Mouse (Mus musculus) liver, embryonic 14.5 days (tissue): ENCODE measurements around the gene Srsf10.

Experiments
- CTCF ChIP-seq: IDR thresholded peaks from 2 replicates; pipeline ENCODE4 v1.5.1; 2016; ENCODE audit warnings: antibody characterized with exemption, low read depth, control low read depth
- EP300 ChIP-seq: IDR thresholded peaks from 2 replicates; pipeline ENCODE4 v1.6.1; 2016; ENCODE audit warnings: antibody characterized with exemption, low read depth

DNA sequence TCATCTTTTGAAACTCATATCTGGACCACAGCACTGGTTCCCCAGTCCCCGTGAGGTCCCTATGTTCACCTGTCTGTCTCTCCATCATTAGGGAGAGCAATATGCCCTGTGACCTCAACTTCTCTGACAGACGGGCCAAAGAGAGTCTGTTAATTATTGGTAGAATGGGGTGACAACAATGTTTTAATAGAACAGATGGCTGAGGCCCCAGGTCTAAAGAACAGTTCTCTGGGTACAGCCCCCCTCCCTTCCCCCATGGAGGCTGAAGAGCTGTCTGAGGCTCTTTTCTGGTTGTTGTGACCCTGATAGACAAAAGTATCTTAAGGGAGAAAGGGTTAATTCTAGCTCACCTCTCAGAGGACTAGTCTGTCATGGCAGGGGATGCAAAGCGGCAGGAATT lies 37.2 kb upstream of the Srsf10 start:
- TF ChIP-seq CTCF: no peak
- TF ChIP-seq EP300: no peak
